ENCODE assay signal across 32 mouse cellular contexts in genomic region chr10:70878046-70878445, GRCm38 (mm10).
DNase-seq lines count a peak whose midpoint lies in the region; ATAC-seq and TF ChIP-seq lines count a peak whose summit lies in the region.
"Had no signal": no experiment of that assay in that cellular context is flagged by ENCODE, and none has a peak within 500 bp of the region (broad histone marks: within the 10 kb centered on the region; RNA-seq: fewer than 3 reads in every experiment).

No protein-coding gene starts in this region.

- no peak overlapping the region for H3K9ac ChIP-seq in heart, embryonic 13.5 days
- no peak overlapping the region for H3K9ac ChIP-seq in neural tube, embryonic 15.5 days (replicated peaks)
- H3K9ac ChIP-seq: embryonic facial prominence, embryonic 13.5 days; forebrain, embryonic 12.5 days; forebrain, postnatal 0 days; hindbrain, embryonic 12.5 days; intestine, embryonic 15.5 days; liver, embryonic 12.5 days; liver, postnatal 0 days; midbrain, embryonic 12.5 days had no signal

- no peak for ATAC-seq in heart, embryonic 13.5 days (ENCODE audit: extremely low read depth, insufficient number of reproducible peaks, low FRiP score, low TSS enrichment)
- no peak for ATAC-seq in neural tube, embryonic 15.5 days (ENCODE audit: low FRiP score)
- ATAC-seq: forebrain, postnatal 0 days; hindbrain, postnatal 0 days; intestine, embryonic 15.5 days; liver, embryonic 12.5 days; liver, postnatal 0 days had no signal

- no peaks in the 10 kb centered on the region for H3K36me3 ChIP-seq in heart, embryonic 13.5 days
- no peaks in the 10 kb centered on the region for H3K36me3 ChIP-seq in heart, embryonic 10.5 days
- H3K36me3 ChIP-seq in C2C12 (ENCODE audit: control insufficient read depth, insufficient read depth), result no peaks in the 10 kb centered on the region
- no peaks in the 10 kb centered on the region for H3K36me3 ChIP-seq in myocyte (ENCODE audit: control insufficient read depth, insufficient read depth)
- no peaks in the 10 kb centered on the region for H3K36me3 ChIP-seq in neural tube, embryonic 15.5 days
- no peaks in the 10 kb centered on the region for H3K36me3 ChIP-seq in limb, embryonic 10.5 days
- H3K36me3 ChIP-seq: embryonic facial prominence, embryonic 13.5 days; forebrain, embryonic 12.5 days; hindbrain, embryonic 12.5 days; intestine, embryonic 15.5 days; liver, embryonic 12.5 days; midbrain, embryonic 12.5 days had no signal

- no peak for TF ChIP-seq POLR2A in myocyte (IDR thresholded peaks at IDR 0.05; ENCODE audit: insufficient read length, low read depth)

- no peak for DNase-seq in heart, embryonic 10.5 days (ENCODE audit: low spot score)
- DNase-seq in ES-CJ7 (ENCODE audit: low read depth, low spot score), result peak; percentile 84
- DNase-seq in limb, embryonic 10.5 days (ENCODE audit: low spot score), result no peak
- DNase-seq: adrenal gland, postnatal 10 days; B cell, adult 2 months; cerebellum, adult 11 months; cerebellum, adult 9-11 months; embryo, embryonic 11 days; forebrain, postnatal 0 days; gastrocnemius, postnatal 25 days; heart, postnatal 36 days; kidney, postnatal 25 days; liver, postnatal 0 days; lung, postnatal 36 days; retina, postnatal 1 day; right cerebral cortex, postnatal 14 days; thymus, postnatal 4 days had no signal

- no peak overlapping the region for H3K4me2 ChIP-seq in heart, embryonic 13.5 days
- peak overlapping the region; percentile 13 for H3K4me2 ChIP-seq in myocyte (ENCODE audit: low read depth)
- no peak overlapping the region for H3K4me2 ChIP-seq in neural tube, embryonic 15.5 days
- H3K4me2 ChIP-seq: embryonic facial prominence, embryonic 13.5 days; forebrain, embryonic 12.5 days; hindbrain, embryonic 12.5 days; intestine, embryonic 15.5 days; liver, embryonic 12.5 days; midbrain, embryonic 12.5 days had no signal

- H3K4me1 ChIP-seq in heart, embryonic 13.5 days, result no peaks in the 10 kb centered on the region
- no peaks in the 10 kb centered on the region for H3K4me1 ChIP-seq in heart, embryonic 10.5 days
- 0 out of 2 replicates have a peak, but pooled peaks cover 5% of the 10 kb centered on the region for H3K4me1 ChIP-seq in neural tube, embryonic 15.5 days
- no peaks in the 10 kb centered on the region for H3K4me1 ChIP-seq in limb, embryonic 10.5 days
- H3K4me1 ChIP-seq: intestine, embryonic 15.5 days; liver, embryonic 12.5 days; megakaryocyte, embryonic 14.5 days had no signal

- H3K79me2 ChIP-seq in C2C12 (ENCODE audit: control insufficient read depth, insufficient read depth) (no peaks in the 10 kb centered on the region), myocyte (ENCODE audit: control insufficient read depth, insufficient read depth) (no peaks in the 10 kb centered on the region)

- no peak overlapping the region for H3ac ChIP-seq in C2C12 (ENCODE audit: control insufficient read depth, insufficient read length, low read depth)
- no peak overlapping the region for H3ac ChIP-seq in myocyte (ENCODE audit: control insufficient read depth, insufficient read length)

- peak overlapping the region; percentile 28; the same call in 1 of the 2 replicates for H3K27ac ChIP-seq in heart, embryonic 13.5 days (replicated peaks)
- no peak overlapping the region for H3K27ac ChIP-seq in heart, embryonic 10.5 days
- H3K27ac ChIP-seq in neural tube, embryonic 15.5 days (replicated peaks), result no peak overlapping the region
- no peak overlapping the region for H3K27ac ChIP-seq in limb, embryonic 10.5 days
- H3K27ac ChIP-seq: embryonic facial prominence, embryonic 13.5 days; forebrain, embryonic 12.5 days; hindbrain, embryonic 12.5 days; hindbrain, postnatal 0 days; intestine, embryonic 15.5 days; layer of hippocampus, adult 2 months; left cerebral cortex, adult 2 months; liver, embryonic 12.5 days; midbrain, embryonic 12.5 days had no signal

- H3K4me3 ChIP-seq in heart, embryonic 13.5 days, result no peak overlapping the region
- H3K4me3 ChIP-seq in heart, embryonic 10.5 days, result no peak overlapping the region
- H3K4me3 ChIP-seq in C2C12 (ENCODE audit: insufficient read depth, poor library complexity, severe bottlenecking) (no peak overlapping the region), myocyte (no peak overlapping the region)
- H3K4me3 ChIP-seq in neural tube, embryonic 15.5 days (replicated peaks), result no peak overlapping the region
- no peak overlapping the region for H3K4me3 ChIP-seq in limb, embryonic 10.5 days
- H3K4me3 ChIP-seq: embryonic facial prominence, embryonic 13.5 days; forebrain, embryonic 12.5 days; hindbrain, embryonic 12.5 days; intestine, embryonic 15.5 days; layer of hippocampus, adult 2 months; left cerebral cortex, adult 2 months; liver, embryonic 12.5 days; megakaryocyte, embryonic 14.5 days; midbrain, embryonic 12.5 days had no signal

- no peak for TF ChIP-seq CTCF in C2C12 (IDR thresholded peaks at IDR 0.05; ENCODE audit: control insufficient read depth, insufficient read depth, insufficient read length)

- H3K9me3 ChIP-seq in heart, embryonic 13.5 days, result no peaks in the 10 kb centered on the region
- H3K9me3 ChIP-seq in heart, embryonic 10.5 days, result no peaks in the 10 kb centered on the region
- no peaks in the 10 kb centered on the region for H3K9me3 ChIP-seq in neural tube, embryonic 15.5 days (replicated peaks)
- H3K9me3 ChIP-seq in limb, embryonic 10.5 days (replicated peaks), result no peaks in the 10 kb centered on the region
- H3K9me3 ChIP-seq: embryonic facial prominence, embryonic 13.5 days; forebrain, embryonic 12.5 days; hindbrain, embryonic 12.5 days; intestine, embryonic 15.5 days; liver, embryonic 12.5 days; midbrain, embryonic 12.5 days had no signal

- WGBS in heart, embryonic 13.5 days, result 47% methylated on average over 1 of the region's 1 CpGs
- 33% methylated on average over 1 of the region's 1 CpGs for WGBS in heart, embryonic 10.5 days
- 73% methylated on average over 1 of the region's 1 CpGs for WGBS in neural tube, embryonic 15.5 days
- 71% methylated on average over 1 of the region's 1 CpGs for WGBS in limb, embryonic 10.5 days

- H3K79me3 ChIP-seq in C2C12 (ENCODE audit: low read depth), result no peaks in the 10 kb centered on the region

- no peaks in the 10 kb centered on the region for H3K27me3 ChIP-seq in heart, embryonic 13.5 days (replicated peaks)
- no peaks in the 10 kb centered on the region for H3K27me3 ChIP-seq in heart, embryonic 10.5 days (ENCODE audit: insufficient read depth, poor library complexity, severe bottlenecking)
- H3K27me3 ChIP-seq in C2C12 (ENCODE audit: control insufficient read depth, insufficient read depth, insufficient read length) (no peaks in the 10 kb centered on the region), myocyte (ENCODE audit: control insufficient read depth, insufficient read depth, insufficient read length) (no peaks in the 10 kb centered on the region)
- H3K27me3 ChIP-seq in neural tube, embryonic 15.5 days (replicated peaks), result no peaks in the 10 kb centered on the region
- H3K27me3 ChIP-seq in limb, embryonic 10.5 days (ENCODE audit: low read depth, poor library complexity, severe bottlenecking), result no peaks in the 10 kb centered on the region
- H3K27me3 ChIP-seq: CH12.LX; embryonic facial prominence, embryonic 13.5 days; forebrain, embryonic 12.5 days; hindbrain, embryonic 12.5 days; intestine, embryonic 15.5 days; liver, embryonic 12.5 days; megakaryocyte, embryonic 14.5 days; midbrain, embryonic 12.5 days had no signal

TF ChIP-seq in C2C12, 6 proteins besides CTCF, POLR2A, EP300 and RAD21:
- TF ChIP-seq MYOD1 (IDR thresholded peaks at IDR 0.05; ENCODE audit: control insufficient read depth, insufficient read length, low read depth), result peak; percentile 6
- no peak for TF ChIP-seq FOSL1 (IDR thresholded peaks at IDR 0.05; ENCODE audit: insufficient read depth, low read length, poor library complexity, severe bottlenecking)

TF ChIP-seq in myocyte, 11 proteins besides CTCF, POLR2A, EP300 and RAD21:
- TF ChIP-seq SRF (IDR thresholded peaks at IDR 0.05; ENCODE audit: control insufficient read depth, insufficient read length, low read depth), result no peak
- TF ChIP-seq TCF12 (IDR thresholded peaks at IDR 0.05; ENCODE audit: insufficient read depth, poor library complexity, severe bottlenecking), result no peak
- no peak for TF ChIP-seq E2F4 (IDR thresholded peaks at IDR 0.05; ENCODE audit: insufficient read depth)
- TF ChIP-seq CEBPB (IDR thresholded peaks at IDR 0.05; ENCODE audit: insufficient read depth, poor library complexity, severe bottlenecking), result no peak
- no peak for TF ChIP-seq REST (IDR thresholded peaks at IDR 0.05; ENCODE audit: insufficient read depth, insufficient read length)
- no peak for TF ChIP-seq USF1 (IDR thresholded peaks at IDR 0.05; ENCODE audit: low read depth)
- TF ChIP-seq MAX (IDR thresholded peaks at IDR 0.05; ENCODE audit: low read depth), result no peak
- no peak for TF ChIP-seq MYOD1 (IDR thresholded peaks at IDR 0.05; ENCODE audit: control insufficient read depth in 1 of 3, insufficient read length in 2 of 3, low read depth in 2 of 3)
- no peak for TF ChIP-seq POLR2AphosphoS2 (IDR thresholded peaks at IDR 0.05; ENCODE audit: insufficient read length, low read depth)
- no peak for TF ChIP-seq TCF3 (IDR thresholded peaks at IDR 0.05; ENCODE audit: insufficient read length, low read depth)
- no peak for TF ChIP-seq MYOG (IDR thresholded peaks at IDR 0.05; ENCODE audit: control insufficient read depth in 1 of 3, insufficient read depth in 1 of 3, insufficient read length in 2 of 3, low read depth in 2 of 3)
